Mouse (Mus musculus) neural tube, embryonic 13.5 days (tissue): Measurements from ENCODE around the gene Timm22. TPM values are rescaled to one million over a fixed set of nuclear protein-coding genes. Genes with fewer than 3 reads are reported as not detected.

ENCODE experiments used
- ATAC-seq: fragments of 200-750 bp; cut with Nextera tagmentation; 2 replicates; pipeline ENCODE4 v1.8.0; 2017; ENCODE audit warnings: low read depth, mild to moderate bottlenecking, moderate TSS enrichment, moderate library complexity
- H3K27ac ChIP-seq: fragments of 300-500 bp; sonication (generic); replicated peaks from 2 replicates; pipeline ENCODE4 v1.5.1; 2015; ENCODE audit warnings: moderate library complexity, mild to moderate bottlenecking, inconsistent platforms
- H3K27me3 ChIP-seq: fragments of 300-500 bp; sonication (generic); 2 replicates; pipeline ENCODE4 v1.6.1; 2015; ENCODE audit warnings: mild to moderate bottlenecking, inconsistent platforms
- H3K36me3 ChIP-seq: fragments of 300-500 bp; sonication (generic); 2 replicates; pipeline ENCODE4 v1.6.1; 2015; ENCODE audit warnings: mild to moderate bottlenecking, inconsistent platforms
- H3K4me1 ChIP-seq: fragments of 300-500 bp; sonication (generic); replicated peaks from 2 replicates; pipeline ENCODE4 v1.6.1; 2015; ENCODE audit warnings: inconsistent platforms
- H3K4me2 ChIP-seq: fragments of 300-500 bp; sonication (generic); 2 replicates; pipeline ENCODE4 v1.6.1; 2015; ENCODE audit warnings: inconsistent platforms, mild to moderate bottlenecking, moderate library complexity
- H3K4me3 ChIP-seq: fragments of 300-500 bp; sonication (generic); 2 replicates; pipeline ENCODE4 v1.5.1; 2015; ENCODE audit warnings: mild to moderate bottlenecking, inconsistent platforms
- H3K9ac ChIP-seq: fragments of 300-500 bp; sonication (generic); 2 replicates; pipeline ENCODE4 v1.6.1; 2015; ENCODE audit warnings: moderate library complexity, mild to moderate bottlenecking, inconsistent platforms
- H3K9me3 ChIP-seq: fragments of 300-500 bp; sonication (generic); 2 replicates; pipeline ENCODE4 v1.6.1; 2016; ENCODE audit warnings: inconsistent platforms
- WGBS: fragments of 180-500 bp; shearing (Covaris S2); methylation state at CpG from one replicate; pipeline ENCODE4 v1.1.7; 2015; 5-methylcytosine and 5-hydroxymethylcytosine counted together
- polyA plus RNA-seq: library from polyadenylated mRNA; unstranded; fragments of >200 nt; fragmentation: Nextera tagmentation; extraction: Ambion mirVana; gene quantifications from 2 replicates; pipeline ENCODE4 v1.2.1, GENCODE M21; 2015

The Timm22 gene
- polyA plus RNA-seq, 1 experiment from 2014 or later: 124 TPM

- no peak for ATAC-seq
- 2% methylated on average over 10 of the region's 10 CpGs for WGBS
- Histone ChIP-seq H3K27ac (0 out of 2 replicates have a peak overlapping the region, but pooled peaks have one; percentile 18), H3K9ac (no peak overlapping the region), H3K4me3 (no peak overlapping the region), H3K4me2 (no peak overlapping the region), H3K4me1 (peaks cover 76% of the 10 kb centered on the region), H3K36me3 (peaks cover 62% of the 10 kb centered on the region), H3K27me3 (no peaks in the 10 kb centered on the region), H3K9me3 (no peaks in the 10 kb centered on the region)
These were observed 39.5 kb downstream of the Timm22 start for GRCm38 (mm10) chr11:76446251-76446650.

- peak; percentile 79 for ATAC-seq
- WGBS: 7% methylated on average over 15 of the region's 15 CpGs
- no peaks in the 10 kb centered on the region for H3K27me3 ChIP-seq
- H3K27ac ChIP-seq: peak overlapping the region; percentile 96
- H3K4me3 ChIP-seq: no peak overlapping the region
- no peaks in the 10 kb centered on the region for H3K9me3 ChIP-seq
- H3K4me2 ChIP-seq: peak overlapping the region; percentile 27
- peaks cover 59% of the 10 kb centered on the region for H3K36me3 ChIP-seq
- peaks cover 64% of the 10 kb centered on the region for H3K4me1 ChIP-seq
- H3K9ac ChIP-seq: peak overlapping the region; percentile 52
These were observed 42.9 kb downstream of the Timm22 start for GRCm38 (mm10) chr11:76449520-76450201.

GRCm38 (mm10) chr11:76450202-76450561 is 43.4 kb downstream of the Timm22 start:
- no peaks in the 10 kb centered on the region for H3K27me3 ChIP-seq
- H3K27ac ChIP-seq: peak overlapping the region; percentile 96
- ATAC-seq: peak; percentile 68
- H3K9me3 ChIP-seq: no peaks in the 10 kb centered on the region
- H3K4me2 ChIP-seq: peak overlapping the region; percentile 27
- peaks cover 63% of the 10 kb centered on the region for H3K4me1 ChIP-seq
- H3K36me3 ChIP-seq: peaks cover 59% of the 10 kb centered on the region
- 13% methylated on average over 3 of the region's 3 CpGs for WGBS
- H3K9ac ChIP-seq: peak overlapping the region; percentile 52
- H3K4me3 ChIP-seq: no peak overlapping the region

GRCm38 (mm10) chr11:76454492-76454891 is 47.7 kb downstream of the Timm22 start:
- ATAC-seq: no peak
- H3K36me3 ChIP-seq: peaks cover 81% of the 10 kb centered on the region
- H3K4me3 ChIP-seq: no peak overlapping the region
- no peaks in the 10 kb centered on the region for H3K27me3 ChIP-seq
- peaks cover 33% of the 10 kb centered on the region for H3K4me1 ChIP-seq
- no peak overlapping the region for H3K9ac ChIP-seq
- H3K9me3 ChIP-seq: no peaks in the 10 kb centered on the region
- no peak overlapping the region for H3K4me2 ChIP-seq
- WGBS: 64% methylated on average over 5 of the region's 5 CpGs
- no peak overlapping the region for H3K27ac ChIP-seq

- ATAC-seq: peak; percentile 72
- Histone ChIP-seq H3K4me2 (no peak overlapping the region), H3K4me1 (peaks cover 18% of the 10 kb centered on the region), H3K27ac (no peak overlapping the region), H3K9me3 (no peaks in the 10 kb centered on the region), H3K36me3 (peaks cover 83% of the 10 kb centered on the region), H3K4me3 (no peak overlapping the region), H3K27me3 (no peaks in the 10 kb centered on the region), H3K9ac (0 out of 2 replicates have a peak overlapping the region, but pooled peaks have one; percentile 12)
- 16% methylated on average over 6 of the region's 6 CpGs for WGBS
These were observed 49.5 kb downstream of the Timm22 start for GRCm38 (mm10) chr11:76456233-76456632.

- no peak overlapping the region for H3K9ac ChIP-seq
- 0 out of 2 replicates have a peak overlapping the region, but pooled peaks have one; percentile 54 for H3K27ac ChIP-seq
- WGBS: 67% methylated on average over 10 of the region's 10 CpGs
- ATAC-seq: peak; percentile 19; the same call in 1 of the 2 replicates
- no peak overlapping the region for H3K4me3 ChIP-seq
- H3K36me3 ChIP-seq: peaks cover 83% of the 10 kb centered on the region
- H3K4me1 ChIP-seq: peaks cover 22% of the 10 kb centered on the region
- no peak overlapping the region for H3K4me2 ChIP-seq
- H3K9me3 ChIP-seq: no peaks in the 10 kb centered on the region
- no peaks in the 10 kb centered on the region for H3K27me3 ChIP-seq
These were observed 50.1 kb downstream of the Timm22 start for GRCm38 (mm10) chr11:76456897-76457296.

GRCm38 (mm10) chr11:76458730-76459129 is 52.0 kb downstream of the Timm22 start:
- no peak overlapping the region for H3K27ac ChIP-seq
- WGBS: 76% methylated on average over 9 of the region's 9 CpGs
- H3K4me1 ChIP-seq: peaks cover 38% of the 10 kb centered on the region
- no peaks in the 10 kb centered on the region for H3K9me3 ChIP-seq
- H3K4me3 ChIP-seq: no peak overlapping the region
- no peaks in the 10 kb centered on the region for H3K27me3 ChIP-seq
- no peak overlapping the region for H3K4me2 ChIP-seq
- H3K9ac ChIP-seq: no peak overlapping the region
- ATAC-seq: no peak
- H3K36me3 ChIP-seq: peaks cover 88% of the 10 kb centered on the region

GRCm38 (mm10) chr11:76459489-76459888 is 52.7 kb downstream of the Timm22 start:
- H3K9me3 ChIP-seq: no peaks in the 10 kb centered on the region
- WGBS: 72% methylated on average over 3 of the region's 3 CpGs
- no peak overlapping the region for H3K27ac ChIP-seq
- no peak overlapping the region for H3K4me2 ChIP-seq
- no peaks in the 10 kb centered on the region for H3K27me3 ChIP-seq
- peaks cover 88% of the 10 kb centered on the region for H3K36me3 ChIP-seq
- peaks cover 46% of the 10 kb centered on the region for H3K4me1 ChIP-seq
- H3K9ac ChIP-seq: no peak overlapping the region
- no peak overlapping the region for H3K4me3 ChIP-seq
- no peak for ATAC-seq

GRCm38 (mm10) chr11:76461201-76461600 is 54.4 kb downstream of the Timm22 start:
- Histone ChIP-seq H3K36me3 (peaks cover 71% of the 10 kb centered on the region), H3K4me3 (no peak overlapping the region), H3K4me2 (no peak overlapping the region), H3K9me3 (no peaks in the 10 kb centered on the region), H3K9ac (no peak overlapping the region), H3K27me3 (no peaks in the 10 kb centered on the region), H3K4me1 (peaks cover 62% of the 10 kb centered on the region), H3K27ac (peak overlapping the region; percentile 75; the same call in 1 of the 2 replicates)
- no peak for ATAC-seq
- 51% methylated on average over 6 of the region's 6 CpGs for WGBS

- peaks cover 68% of the 10 kb centered on the region for H3K36me3 ChIP-seq
These were observed 54.9 kb downstream of the Timm22 start for GRCm38 (mm10) chr11:76461696-76462095.

GRCm38 (mm10) chr11:76465879-76466278 is 59.1 kb downstream of the Timm22 start:
- Histone ChIP-seq H3K4me1 (peaks cover 96% of the 10 kb centered on the region), H3K9me3 (no peaks in the 10 kb centered on the region), H3K9ac (no peak overlapping the region), H3K4me2 (peak overlapping the region; percentile 64), H3K27ac (no peak overlapping the region), H3K36me3 (peaks cover 36% of the 10 kb centered on the region), H3K4me3 (no peak overlapping the region), H3K27me3 (no peaks in the 10 kb centered on the region)
- WGBS: 90% methylated on average over 4 of the region's 4 CpGs
- ATAC-seq: no peak

More at GRCm38 (mm10) chr11:76461696-76462095, 54.9 kb downstream of the Timm22 start:
- Histone ChIP-seq H3K27me3 (no peaks in the 10 kb centered on the region), H3K27ac (peak overlapping the region; percentile 75), H3K4me2 (no peak overlapping the region), H3K9ac (no peak overlapping the region), H3K4me3 (no peak overlapping the region), H3K9me3 (no peaks in the 10 kb centered on the region), H3K4me1 (peaks cover 63% of the 10 kb centered on the region)
- 0 out of 2 replicates have a peak, but pooled peaks have one; percentile 36 for ATAC-seq
- WGBS: 76% methylated on average over 5 of the region's 5 CpGs
